Mouse (Mus musculus) heart, adult 11 months (tissue): ENCODE data around the gene Olfr1129.
"Not testable (repeated sequence)": the region's sequence is repeated elsewhere in the genome, so short reads cannot be mapped to it uniquely, and the experiment has no call there.

Source experiments
- DNase-seq: peaks from one replicate; pipeline ENCODE4 v3.0.0; 2022

Olfr1129 gene

DNA sequence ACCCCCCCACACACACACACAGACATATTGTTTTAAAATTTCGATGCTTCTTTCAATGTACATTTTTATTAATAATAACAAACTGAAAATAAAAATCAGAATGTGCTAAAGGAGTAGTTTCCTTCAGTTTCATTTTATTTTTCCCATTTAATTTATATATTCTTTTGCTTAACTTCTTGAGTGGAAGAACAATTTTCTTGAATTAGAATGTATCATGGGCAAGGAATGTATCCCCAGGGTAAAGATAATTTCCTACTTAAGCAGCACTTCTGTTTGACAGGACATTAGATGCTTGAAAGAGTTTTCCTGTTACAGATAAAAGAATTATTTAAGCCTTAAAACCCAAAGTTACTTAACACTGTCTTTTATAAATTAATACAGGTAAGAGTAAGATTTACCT lies at the start of gene Olfr1129:
Gene Olfr1129 (plus strand): TSS at position 301 of the 400 bp plus-strand sequence.
- DNase-seq, result not testable (repeated sequence)

DNA sequence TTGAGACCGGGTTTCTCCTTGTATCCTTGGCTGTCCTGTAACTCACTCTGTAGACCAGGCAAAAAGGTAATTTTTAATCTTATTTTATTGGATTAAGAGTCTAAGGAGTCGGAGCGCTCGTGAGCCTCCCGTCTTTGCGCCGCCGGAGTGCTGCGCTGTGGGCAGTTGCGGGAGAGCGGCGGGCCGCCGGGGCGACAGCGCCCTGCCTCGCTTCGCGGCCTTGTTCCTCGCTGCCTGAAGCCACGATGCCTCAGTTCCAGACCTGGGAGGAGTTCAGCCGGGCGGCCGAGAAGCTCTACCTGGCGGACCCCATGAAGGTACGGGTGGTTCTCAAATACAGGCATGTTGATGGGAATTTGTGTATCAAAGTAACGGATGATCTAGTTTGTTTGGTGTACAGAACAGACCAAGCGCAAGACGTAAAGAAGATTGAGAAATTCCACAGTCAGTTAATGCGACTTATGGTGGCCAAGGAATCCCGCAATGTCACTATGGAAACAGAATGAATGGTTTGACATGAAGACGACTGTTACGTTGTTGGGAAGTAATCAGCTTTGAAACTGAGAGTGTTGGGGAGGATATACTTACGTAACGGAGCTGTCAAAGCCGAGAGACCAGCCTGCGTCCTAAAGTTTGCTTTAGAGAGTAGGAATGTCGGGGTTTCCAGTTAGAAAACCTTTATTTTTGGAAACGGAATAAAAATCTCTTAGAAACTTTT lies 47.6 kb upstream of the Olfr1129 start:
- DNase-seq, result not testable (repeated sequence)

DNA sequence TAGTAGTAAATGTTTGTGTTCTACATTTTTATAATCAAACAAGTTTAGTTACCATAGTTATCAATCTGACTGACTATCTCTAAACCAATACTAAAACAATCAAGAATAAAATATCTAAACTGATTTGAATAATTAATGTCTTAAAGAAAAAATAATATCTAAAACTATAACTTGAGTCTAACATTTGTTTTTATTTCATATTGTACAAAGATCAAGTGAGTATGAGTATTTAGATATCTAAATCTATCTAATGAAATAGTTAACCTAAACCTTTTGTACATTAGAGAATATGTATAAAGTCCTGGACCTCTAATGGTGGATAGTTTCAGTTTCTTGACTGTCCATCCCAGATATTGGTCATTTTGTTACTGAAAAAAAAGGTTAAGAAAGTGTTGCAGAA lies 42.2 kb upstream of the Olfr1129 start, which contains the start of gene Olfr153:
Gene Olfr153 (plus strand): TSS at position 301 of the 400 bp plus-strand sequence.
- DNase-seq, result no peak

DNA sequence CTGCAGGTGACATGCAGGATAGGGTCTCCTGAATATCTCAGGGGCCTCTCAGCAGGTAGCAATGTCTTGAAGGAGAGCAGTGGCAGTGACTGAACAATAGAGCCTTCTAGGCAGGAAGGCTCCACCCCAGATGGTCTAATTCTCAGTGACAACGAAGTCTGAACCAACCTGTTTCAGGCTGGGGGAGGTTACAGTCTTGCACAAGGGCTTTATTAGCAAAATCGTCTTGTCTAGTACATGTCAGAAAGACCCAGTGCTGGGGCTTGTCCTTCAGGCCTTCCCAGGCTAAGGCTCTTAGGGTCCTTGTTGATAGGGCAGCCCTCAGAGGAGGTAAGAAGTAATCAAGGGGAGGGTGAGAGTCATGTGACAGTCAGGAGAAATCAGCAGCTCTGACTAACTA lies 38.9 kb upstream of the Olfr1129 start:
- no peak for DNase-seq

DNA sequence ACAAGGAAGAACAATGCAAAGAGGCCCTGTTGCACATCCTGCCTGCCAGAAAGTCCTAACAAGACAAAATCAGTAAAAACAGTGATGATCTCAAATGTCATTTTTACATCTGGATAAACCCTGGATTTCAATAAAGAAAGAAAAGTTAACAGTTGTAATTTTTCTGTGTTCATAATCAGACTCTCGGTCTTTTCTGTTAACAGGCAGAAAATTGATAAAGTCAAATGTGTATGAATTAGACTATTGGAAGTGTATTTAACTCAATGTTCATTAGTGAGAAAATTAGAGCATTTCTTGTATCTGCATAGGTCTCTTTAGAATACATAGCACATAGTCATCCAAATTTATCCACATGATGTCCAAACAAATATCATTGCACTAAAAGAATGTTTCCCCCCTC lies 28.3 kb upstream of the Olfr1129 start, which contains the start of gene Olfr1128:
Gene Olfr1128 (minus strand): TSS at position 101 of the 400 bp plus-strand sequence.
- no peak for DNase-seq

DNA sequence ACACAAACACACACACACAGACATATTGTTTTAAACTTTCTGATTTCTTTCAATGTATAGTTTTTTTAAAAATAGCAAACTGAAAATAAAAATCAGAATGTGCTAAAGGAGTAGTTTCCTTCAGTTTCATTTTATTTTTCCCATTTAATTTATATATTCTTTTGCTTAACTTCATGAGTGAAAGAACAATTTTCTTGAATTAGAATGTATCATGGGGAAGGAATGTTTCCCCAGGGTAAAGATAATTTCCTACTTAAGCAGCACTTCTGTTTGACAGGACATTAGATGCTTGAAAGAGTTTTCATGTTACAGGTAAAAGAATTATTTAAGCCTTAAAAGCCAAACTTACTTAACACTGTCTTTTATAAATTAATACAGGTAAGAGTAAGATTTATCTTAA lies 32.2 kb downstream of the Olfr1129 start, which contains the start of gene Olfr1130:
Gene Olfr1130 (plus strand): TSS at position 301 of the 400 bp plus-strand sequence.
- DNase-seq, result not testable (repeated sequence)

DNA sequence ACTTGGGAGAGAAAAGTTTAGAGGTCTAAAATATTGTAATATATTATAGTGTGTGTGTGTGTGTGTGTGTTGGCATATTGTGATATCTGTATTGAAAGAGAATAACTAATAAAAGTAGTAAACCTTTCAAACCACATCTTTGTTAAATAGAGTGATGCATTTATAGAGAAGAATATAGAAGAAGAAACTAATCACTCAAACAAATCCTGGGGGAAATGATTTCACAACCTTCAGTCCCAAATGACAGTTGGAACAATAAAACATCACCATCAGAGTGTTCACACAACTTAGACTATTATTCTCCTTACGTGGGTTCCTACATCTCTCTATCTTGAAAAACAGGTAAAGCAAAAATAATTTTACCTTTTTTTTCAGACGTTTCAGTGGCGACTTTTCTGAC lies 53.1 kb downstream of the Olfr1129 start, which contains the start of gene Olfr1131:
Gene Olfr1131 (plus strand): TSS at position 301 of the 400 bp plus-strand sequence.
- no peak for DNase-seq
